Mouse (Mus musculus): ENCODE measurements around the gene Abcb1a. TPM values are rescaled to one million over a fixed set of nuclear protein-coding genes. Genes with fewer than 3 reads are reported as not detected.

The Abcb1a gene
- total and polyA plus RNA-seq, 3 experiments = 0.82 to 1.5 (median 0.93) TPM

- DNase-seq (ENCODE audit: extremely low read depth) = no peak
- no peak overlapping the region for H3K4me3 ChIP-seq (replicated peaks in 1 of 3; ENCODE audit: low read depth in 2 of 3, low read length in 2 of 3, poor library complexity in 1 of 3)
- no peaks in the 10 kb centered on the region for H3K36me3 ChIP-seq (replicated peaks in 1 of 2; ENCODE audit: control insufficient read depth in 1 of 2, insufficient read depth in 1 of 2, low read length in 1 of 2)
- no peak for TF ChIP-seq ELF1 (IDR thresholded peaks at IDR 0.05; ENCODE audit: low read depth, low read length)
- no peak for TF ChIP-seq ZC3H11A (IDR thresholded peaks at IDR 0.05; ENCODE audit: low read depth, low read length)
- TF ChIP-seq TBP (conservative IDR thresholded peaks at IDR 0.05; ENCODE audit: low read depth, low read length) = no peak
- TF ChIP-seq RCOR1 (conservative IDR thresholded peaks at IDR 0.05; ENCODE audit: low read depth, low read length) = no peak
- no peak for TF ChIP-seq GABPA (IDR thresholded peaks at IDR 0.05; ENCODE audit: insufficient replicate concordance, low read depth, low read length)
- no peak for TF ChIP-seq ZMIZ1 (IDR thresholded peaks at IDR 0.05; ENCODE audit: low read depth, low read length)
- TF ChIP-seq TCF12 (IDR thresholded peaks at IDR 0.05; ENCODE audit: low read depth, low read length) = no peak
- no peak for TF ChIP-seq ZKSCAN1 (IDR thresholded peaks at IDR 0.05; ENCODE audit: borderline replicate concordance, low read depth, low read length)
- TF ChIP-seq IRF4 (IDR thresholded peaks at IDR 0.05; ENCODE audit: low read depth, low read length) = no peak
- TF ChIP-seq BHLHE40 (IDR thresholded peaks at IDR 0.05; ENCODE audit: low read depth, low read length) = no peak
- dilution Hi-C loops (cut with MboI; ENCODE audit: extremely low pct_ligation_motif_present, extremely low pct_unique_long_range_greater_than_20kb, low sequenced_read_pairs) (no loop called here), in situ Hi-C loops (cut with MboI; ENCODE audit: low pct_ligation_motif_present, low pct_unique_long_range_greater_than_20kb, low sequenced_read_pairs) (no loop called here)
- no peaks in the 10 kb centered on the region for H3K4me1 ChIP-seq (ENCODE audit: control insufficient read depth in 1 of 2, insufficient read depth in 2 of 2)
- H3K4me2 ChIP-seq (ENCODE audit: insufficient read depth, low read depth, poor library complexity, severe bottlenecking) = no peak overlapping the region
- H3K27ac ChIP-seq (ENCODE audit: insufficient read depth, low read depth) = no peak overlapping the region
- H3K27me3 ChIP-seq (replicated peaks) = no peaks in the 10 kb centered on the region
- no peak overlapping the region for H3K9ac ChIP-seq (ENCODE audit: insufficient read depth, low read depth)
- H3K79me2 ChIP-seq (replicated peaks; ENCODE audit: control insufficient read depth, extremely low read depth, insufficient read depth, poor library complexity, severe bottlenecking) = no peaks in the 10 kb centered on the region
- no peaks in the 10 kb centered on the region for H3K9me3 ChIP-seq (replicated peaks; ENCODE audit: low read length)
Observed at GRCm38 (mm10) chr5:8648774-8649173, 11.1 kb upstream of the Abcb1a start.

- no peak for TF ChIP-seq GABPA (IDR thresholded peaks at IDR 0.05; ENCODE audit: insufficient replicate concordance, low read depth, low read length)
- no peak for TF ChIP-seq USF2 (conservative IDR thresholded peaks at IDR 0.05; ENCODE audit: low read depth, low read length)
- no peak for TF ChIP-seq ZNF384 (IDR thresholded peaks at IDR 0.05; ENCODE audit: low read depth, low read length)
- TF ChIP-seq NRF1 (IDR thresholded peaks at IDR 0.05; ENCODE audit: low read depth, low read length) = no peak
- no peak for TF ChIP-seq POLR2AphosphoS2 (IDR thresholded peaks at IDR 0.05; ENCODE audit: low read depth, low read length)
- TF ChIP-seq SIN3A (IDR thresholded peaks at IDR 0.05; ENCODE audit: low read length) = no peak
- no peak for TF ChIP-seq SMC3 (IDR thresholded peaks at IDR 0.05; ENCODE audit: low read depth, low read length)
- no peak for TF ChIP-seq RAD21 (IDR thresholded peaks at IDR 0.05; ENCODE audit: low read depth, low read length)
- no peak for TF ChIP-seq MYC (IDR thresholded peaks at IDR 0.05; ENCODE audit: low read depth, low read length)
- TF ChIP-seq CTCF (conservative IDR thresholded peaks at IDR 0.05 in 1 of 2, IDR thresholded peaks at IDR 0.05 in 1 of 2; ENCODE audit: low read depth in 2 of 2, low read length in 2 of 2) = no peak
- no peak for TF ChIP-seq ZMIZ1 (IDR thresholded peaks at IDR 0.05; ENCODE audit: low read depth, low read length)
- TF ChIP-seq HCFC1 (IDR thresholded peaks at IDR 0.05; ENCODE audit: low read depth, low read length) = no peak
- TF ChIP-seq MAX (IDR thresholded peaks at IDR 0.05; ENCODE audit: low read length) = no peak
- TF ChIP-seq ETS1 (conservative IDR thresholded peaks at IDR 0.05; ENCODE audit: low read depth, low read length) = no peak
- no peak for TF ChIP-seq UBTF (IDR thresholded peaks at IDR 0.05; ENCODE audit: low read depth, low read length)
- no peak for TF ChIP-seq MAZ (IDR thresholded peaks at IDR 0.05; ENCODE audit: low read depth, low read length)
- TF ChIP-seq EP300 (IDR thresholded peaks at IDR 0.05; ENCODE audit: low read length) = no peak
- DNase-seq (ENCODE audit: extremely low read depth) = no peak
- no peak overlapping the region for H3K27ac ChIP-seq (ENCODE audit: insufficient read depth, low read depth)
- H3K79me2 ChIP-seq (replicated peaks; ENCODE audit: control insufficient read depth, extremely low read depth, insufficient read depth, poor library complexity, severe bottlenecking) = no peaks in the 10 kb centered on the region
- no peak overlapping the region for H3K9ac ChIP-seq (ENCODE audit: insufficient read depth, low read depth)
- no peak overlapping the region for H3K4me2 ChIP-seq (ENCODE audit: insufficient read depth, low read depth, poor library complexity, severe bottlenecking)
- no peaks in the 10 kb centered on the region for H3K4me1 ChIP-seq (ENCODE audit: control insufficient read depth in 1 of 2, insufficient read depth in 2 of 2)
- in situ Hi-C loops (cut with MboI; ENCODE audit: low pct_ligation_motif_present, low pct_unique_long_range_greater_than_20kb, low sequenced_read_pairs) (no loop called here), dilution Hi-C loops (cut with MboI; ENCODE audit: extremely low pct_ligation_motif_present, extremely low pct_unique_long_range_greater_than_20kb, low sequenced_read_pairs) (no loop called here)
- no peaks in the 10 kb centered on the region for H3K27me3 ChIP-seq (replicated peaks)
- H3K4me3 ChIP-seq (replicated peaks in 1 of 3; ENCODE audit: low read depth in 2 of 3, low read length in 2 of 3, poor library complexity in 1 of 3) = no peak overlapping the region
- no peaks in the 10 kb centered on the region for H3K9me3 ChIP-seq (replicated peaks; ENCODE audit: low read length)
- no peaks in the 10 kb centered on the region for H3K36me3 ChIP-seq (replicated peaks in 1 of 2; ENCODE audit: control insufficient read depth in 1 of 2, insufficient read depth in 1 of 2, low read length in 1 of 2)
Observed at GRCm38 (mm10) chr5:8652085-8652484, 7.8 kb upstream of the Abcb1a start.
